Mouse (Mus musculus) limb, embryonic 11.5 days (tissue): ENCODE results near the gene Cyp27b1. TPM values are rescaled to one million over a fixed set of nuclear protein-coding genes. Genes with fewer than 3 reads are reported as not detected.
A peak's percentile ranks its signal among the peaks of the same experiment; 100 is the strongest.

Experiments used
- ATAC-seq: fragments of 200-750 bp; cut with Nextera tagmentation; 2 replicates; pipeline ENCODE4 v1.8.0; 2017; ENCODE audit warnings: low read depth; ENCODE audit not compliant: insufficient number of reproducible peaks, low FRiP score, low TSS enrichment
- DNase-seq: peaks from one replicate; pipeline ENCODE4 v3.0.0-alpha.2; 2015; ENCODE audit warnings: low spot score
- H3K27ac ChIP-seq: fragments of 300-500 bp; sonication (generic); replicated peaks from 2 replicates; pipeline ENCODE4 v1.5.1; 2014; ENCODE audit warnings: low read depth, mild to moderate bottlenecking, low read length
- H3K27me3 ChIP-seq: fragments of 300-500 bp; sonication (generic); 2 replicates; pipeline ENCODE4 v1.6.1; 2014; ENCODE audit warnings: mild to moderate bottlenecking, low read length, mixed read lengths; ENCODE audit not compliant: control insufficient read depth, insufficient read depth
- H3K36me3 ChIP-seq: fragments of 300-500 bp; sonication (generic); 2 replicates; pipeline ENCODE4 v1.6.1; 2014; ENCODE audit warnings: mild to moderate bottlenecking, low read length, moderate library complexity, mixed read lengths; ENCODE audit not compliant: control insufficient read depth, insufficient read depth
- H3K4me1 ChIP-seq: fragments of 300-500 bp; sonication (generic); 2 replicates; pipeline ENCODE4 v1.6.1; 2014; ENCODE audit warnings: low read length, mixed read lengths; ENCODE audit not compliant: control insufficient read depth, insufficient read depth
- H3K4me2 ChIP-seq: fragments of 300-500 bp; sonication (generic); 2 replicates; pipeline ENCODE4 v1.6.1; 2014; ENCODE audit warnings: low read depth, mild to moderate bottlenecking, moderate library complexity; ENCODE audit not compliant: severe bottlenecking
- H3K4me3 ChIP-seq: fragments of 300-500 bp; sonication (generic); 2 replicates; pipeline ENCODE4 v1.5.1; 2014; ENCODE audit warnings: low read depth, low read length
- H3K9ac ChIP-seq: fragments of 300-500 bp; sonication (generic); 2 replicates; pipeline ENCODE4 v1.6.1; 2014; ENCODE audit warnings: mild to moderate bottlenecking, low read length
- H3K9me3 ChIP-seq: fragments of 300-500 bp; sonication (generic); 2 replicates; pipeline ENCODE4 v1.6.1; 2016; ENCODE audit warnings: low read length; ENCODE audit not compliant: control insufficient read depth
- WGBS: fragments of 180-500 bp; shearing (Covaris S2); extraction: QIAGEN DNeasy Blood & Tissue Kit; methylation state at CpG from one replicate; pipeline ENCODE4 v1.1.7; 2014; 5-methylcytosine and 5-hydroxymethylcytosine counted together
- polyA plus RNA-seq: library from polyadenylated mRNA; unstranded; fragments of >200 nt; fragmentation: Nextera tagmentation; extraction: Ambion mirVana; gene quantifications from 2 replicates; pipeline ENCODE4 v1.2.1, GENCODE M21; 2014

Cyp27b1 gene
- polyA plus RNA-seq, 1 experiment from 2014 or later = not detected

- 0 out of 2 replicates have a peak, but pooled peaks cover 4% of the 10 kb centered on the region for H3K4me1 ChIP-seq
- peaks cover 4% of the 10 kb centered on the region; the same call in 1 of the 2 replicates for H3K36me3 ChIP-seq
- no peak overlapping the region for H3K4me2 ChIP-seq
- no peak overlapping the region for H3K4me3 ChIP-seq
- H3K27me3 ChIP-seq = no peaks in the 10 kb centered on the region
- DNase-seq (no peak), ATAC-seq (no peak)
- H3K27ac ChIP-seq = no peak overlapping the region
- WGBS = 72% methylated on average over 16 of the region's 16 CpGs
- no peak overlapping the region for H3K9ac ChIP-seq
- no peaks in the 10 kb centered on the region for H3K9me3 ChIP-seq
These were observed 29.6 kb upstream of the Cyp27b1 start for GRCm38 (mm10) chr10:127018422-127018821.

- peaks cover 15% of the 10 kb centered on the region for H3K36me3 ChIP-seq
- H3K4me1 ChIP-seq = no peaks in the 10 kb centered on the region
- ATAC-seq (peak; percentile 80), DNase-seq (peak; percentile 94)
- peak within 1 kb of the TSS; percentile 87 for H3K4me3 ChIP-seq
- 6% methylated on average over 56 of the region's 56 CpGs for WGBS
- peak within 1 kb of the TSS; percentile 69 for H3K4me2 ChIP-seq
- peak within 1 kb of the TSS; percentile 90 for H3K9ac ChIP-seq
- H3K9me3 ChIP-seq = no peaks in the 10 kb centered on the region
- H3K27me3 ChIP-seq = no peaks in the 10 kb centered on the region
- H3K27ac ChIP-seq = peak within 1 kb of the TSS; percentile 56; the same call in 1 of the 2 replicates
These were observed 17.4 kb upstream of the Cyp27b1 start, which contains the start of gene Tsfm for GRCm38 (mm10) chr10:127030336-127031296. TSS of gene Tsfm (minus strand) at chr10:127030840.

- WGBS = 84% methylated on average over 8 of the region's 8 CpGs
- ATAC-seq = no peak
- no peak overlapping the region for H3K4me2 ChIP-seq
These were observed 14.7 kb upstream of the Cyp27b1 start for GRCm38 (mm10) chr10:127033301-127033741.

GRCm38 (mm10) chr10:127036273-127036672 is 11.8 kb upstream of the Cyp27b1 start:
- Histone ChIP-seq H3K4me2 (no peak overlapping the region), H3K9ac (no peak overlapping the region), H3K4me3 (no peak overlapping the region), H3K36me3 (no peaks in the 10 kb centered on the region), H3K27ac (no peak overlapping the region), H3K27me3 (no peaks in the 10 kb centered on the region; the same call in 1 of the 2 replicates), H3K9me3 (no peaks in the 10 kb centered on the region), H3K4me1 (no peaks in the 10 kb centered on the region)
- ATAC-seq = no peak
- 84% methylated on average over 12 of the region's 12 CpGs for WGBS
- DNase-seq = no peak

More at GRCm38 (mm10) chr10:127033301-127033741, 14.7 kb upstream of the Cyp27b1 start:
- H3K27ac ChIP-seq = no peak overlapping the region
- H3K4me1 ChIP-seq = no peaks in the 10 kb centered on the region
- peaks cover 4% of the 10 kb centered on the region for H3K36me3 ChIP-seq
- H3K9me3 ChIP-seq = no peaks in the 10 kb centered on the region
- no peaks in the 10 kb centered on the region for H3K27me3 ChIP-seq
- H3K9ac ChIP-seq = no peak overlapping the region
- H3K4me3 ChIP-seq = no peak overlapping the region
- no peak for DNase-seq

GRCm38 (mm10) chr10:127037641-127038040 is 10.4 kb upstream of the Cyp27b1 start:
- Histone ChIP-seq H3K4me3 (no peak overlapping the region), H3K9me3 (no peaks in the 10 kb centered on the region), H3K27ac (no peak overlapping the region), H3K4me1 (0 out of 2 replicates have a peak, but pooled peaks cover 4% of the 10 kb centered on the region), H3K9ac (no peak overlapping the region), H3K4me2 (no peak overlapping the region), H3K27me3 (no peaks in the 10 kb centered on the region; the same call in 1 of the 2 replicates), H3K36me3 (no peaks in the 10 kb centered on the region)
- DNase-seq = no peak
- ATAC-seq = no peak
- 75% methylated on average over 12 of the region's 12 CpGs for WGBS

- 2% methylated on average over 20 of the region's 20 CpGs for WGBS
- Histone ChIP-seq H3K9ac (peak overlapping the region; percentile 63), H3K4me3 (peak overlapping the region; percentile 90), H3K4me1 (0 out of 2 replicates have a peak, but pooled peaks cover 4% of the 10 kb centered on the region), H3K27ac (no peak overlapping the region), H3K27me3 (no peaks in the 10 kb centered on the region; the same call in 1 of the 2 replicates), H3K36me3 (no peaks in the 10 kb centered on the region), H3K9me3 (no peaks in the 10 kb centered on the region), H3K4me2 (peak overlapping the region; percentile 98)
- DNase-seq = no peak
- no peak; the same call in 1 of the 2 replicates for ATAC-seq
These were observed 7.4 kb upstream of the Cyp27b1 start for GRCm38 (mm10) chr10:127040569-127041214.

GRCm38 (mm10) chr10:127041274-127041766 is 6.7 kb upstream of the Cyp27b1 start, which contains the start of the genes Mettl1 and Eef1akmt3:
TSS of gene Mettl1 (plus strand) at chr10:127041414.
TSS of gene Eef1akmt3 (minus strand) at chr10:127041513.
- H3K4me3 ChIP-seq = peak within 1 kb of the TSS; percentile 90
- 0 out of 2 replicates have a peak, but pooled peaks cover 4% of the 10 kb centered on the region for H3K4me1 ChIP-seq
- H3K9me3 ChIP-seq = no peaks in the 10 kb centered on the region
- peak within 1 kb of the TSS; percentile 63 for H3K9ac ChIP-seq
- peak within 1 kb of the TSS; percentile 98 for H3K4me2 ChIP-seq
- no peaks in the 10 kb centered on the region; the same call in 1 of the 2 replicates for H3K36me3 ChIP-seq
- under 1% methylated on average over 27 of the region's 28 CpGs for WGBS
- no peak within 1 kb of the TSS for H3K27ac ChIP-seq
- peak; percentile 66 for DNase-seq
- H3K27me3 ChIP-seq = no peaks in the 10 kb centered on the region; the same call in 1 of the 2 replicates
- peak; percentile 74 for ATAC-seq
